Mouse (Mus musculus): ENCODE data around the gene Ifna4.
"Not testable (repeated sequence)": the region's sequence is repeated elsewhere in the genome, so short reads cannot be mapped to it uniquely, and the experiment has no call there.

Gene Ifna4

DNA sequence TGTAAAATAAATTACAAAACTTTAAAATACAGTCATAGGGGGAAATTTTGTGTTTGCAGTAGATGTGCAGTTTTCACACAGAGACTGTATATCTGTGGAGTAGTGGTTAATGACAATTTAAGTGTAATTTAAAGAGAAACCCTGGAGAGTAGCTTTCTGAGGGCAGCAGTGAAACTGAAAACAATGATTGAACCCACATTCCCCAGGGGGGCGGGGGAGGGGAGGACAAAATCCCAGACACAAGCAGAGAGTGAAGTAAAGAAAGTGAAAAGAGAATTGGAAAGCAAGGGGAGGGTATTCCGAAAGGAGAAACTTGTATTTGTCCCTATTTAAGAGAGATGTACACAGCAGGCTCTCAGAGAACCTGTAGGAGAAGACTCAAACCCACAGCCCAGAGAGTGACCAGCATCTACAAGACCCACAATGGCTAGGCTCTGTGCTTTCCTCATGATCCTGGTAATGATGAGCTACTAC lies at the start of gene Ifna4:
Gene Ifna4, plus strand, starts transcription at position 424 of the 474 bp plus-strand sequence.
- peak; percentile 24 to 44 for DNase-seq

DNA sequence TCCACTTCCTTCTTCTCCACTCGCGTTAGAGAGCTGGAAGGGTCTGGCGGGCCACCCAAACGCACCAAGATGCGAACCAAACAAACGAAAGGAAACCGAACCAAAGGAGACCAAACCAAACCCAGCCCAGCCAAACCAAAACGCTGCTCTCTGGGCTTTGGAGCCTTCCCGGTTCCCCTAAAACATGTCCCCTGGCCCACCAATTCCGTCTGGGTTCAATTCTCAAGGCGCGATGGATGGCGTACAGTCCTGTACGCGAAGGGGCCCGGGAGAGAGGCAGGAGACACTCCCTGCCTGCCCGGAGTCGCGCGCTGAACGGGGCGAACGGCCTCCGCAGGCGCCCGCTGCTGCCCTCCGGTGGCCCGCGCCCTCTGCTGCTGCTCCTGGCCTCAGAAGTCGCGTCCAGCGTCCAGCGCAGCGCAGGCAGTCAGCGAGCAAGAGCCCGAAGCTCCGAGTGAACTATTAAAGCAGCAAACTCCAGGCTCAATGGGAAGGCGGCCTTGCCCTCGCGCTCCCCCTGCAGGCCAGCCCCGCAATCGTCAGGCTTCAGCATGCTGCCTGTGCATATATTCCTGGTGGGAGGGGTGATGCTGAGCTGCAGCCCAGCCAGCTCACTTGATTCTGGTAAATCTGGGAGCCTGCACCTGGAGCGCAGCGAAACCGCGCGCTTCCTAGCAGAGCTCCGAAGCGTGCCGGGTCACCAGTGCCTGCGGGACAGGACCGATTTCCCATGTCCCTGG lies 47.6 kb upstream of the Ifna4 start, which contains the start of gene Gm13275:
Gene Gm13275, plus strand, starts transcription at position 552 of the 740 bp plus-strand sequence.
- peak; percentile 78 to 85 for DNase-seq

DNA sequence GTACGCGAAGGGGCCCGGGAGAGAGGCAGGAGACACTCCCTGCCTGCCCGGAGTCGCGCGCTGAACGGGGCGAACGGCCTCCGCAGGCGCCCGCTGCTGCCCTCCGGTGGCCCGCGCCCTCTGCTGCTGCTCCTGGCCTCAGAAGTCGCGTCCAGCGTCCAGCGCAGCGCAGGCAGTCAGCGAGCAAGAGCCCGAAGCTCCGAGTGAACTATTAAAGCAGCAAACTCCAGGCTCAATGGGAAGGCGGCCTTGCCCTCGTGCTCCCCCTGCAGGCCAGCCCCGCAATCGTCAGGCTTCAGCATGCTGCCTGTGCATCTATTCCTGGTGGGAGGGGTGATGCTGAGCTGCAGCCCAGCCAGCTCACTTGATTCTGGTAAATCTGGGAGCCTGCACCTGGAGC lies 44.6 kb upstream of the Ifna4 start, which contains the start of gene Gm13279:
Gene Gm13279, plus strand, starts transcription at position 301 of the 400 bp plus-strand sequence.
- DNase-seq, result not testable (repeated sequence)

DNA sequence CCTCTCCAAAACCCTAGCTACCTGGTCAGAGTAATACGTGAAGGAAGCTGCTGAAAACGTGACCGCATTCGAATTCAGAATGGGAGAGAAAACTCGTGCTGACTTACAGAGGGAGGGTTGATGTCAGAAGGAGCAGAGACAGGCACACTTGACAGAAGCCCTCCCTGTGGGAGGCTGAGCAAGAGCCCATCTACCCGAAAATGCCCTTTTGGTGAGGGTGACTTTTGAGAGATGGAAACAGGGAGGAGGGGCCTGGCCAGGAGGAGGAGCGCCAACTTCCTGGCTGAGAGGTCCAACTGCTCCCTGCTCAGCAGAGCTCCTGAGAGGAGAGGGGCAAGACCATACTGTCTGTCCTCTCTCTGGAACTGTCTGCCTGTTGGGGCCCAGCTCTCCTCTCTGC lies 42.3 kb upstream of the Ifna4 start, which contains the start of gene Gm13285:
Gene Gm13285, plus strand, starts transcription at position 301 of the 400 bp plus-strand sequence.
- not testable (repeated sequence) for DNase-seq

DNA sequence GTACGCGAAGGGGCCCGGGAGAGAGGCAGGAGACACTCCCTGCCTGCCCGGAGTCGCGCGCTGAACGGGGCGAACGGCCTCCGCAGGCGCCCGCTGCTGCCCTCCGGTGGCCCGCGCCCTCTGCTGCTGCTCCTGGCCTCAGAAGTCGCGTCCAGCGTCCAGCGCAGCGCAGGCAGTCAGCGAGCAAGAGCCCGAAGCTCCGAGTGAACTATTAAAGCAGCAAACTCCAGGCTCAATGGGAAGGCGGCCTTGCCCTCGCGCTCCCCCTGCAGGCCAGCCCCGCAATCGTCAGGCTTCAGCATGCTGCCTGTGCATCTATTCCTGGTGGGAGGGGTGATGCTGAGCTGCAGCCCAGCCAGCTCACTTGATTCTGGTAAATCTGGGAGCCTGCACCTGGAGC lies 38.7 kb upstream of the Ifna4 start, which contains the start of gene Gm13287:
Gene Gm13287, plus strand, starts transcription at position 301 of the 400 bp plus-strand sequence.
- DNase-seq, result not testable (repeated sequence)

GRCm38 (mm10) chr4:88805231-88805630 lies 36.4 kb upstream of the Ifna4 start, which contains the start of gene Gm13288:
TSS of gene Gm13288 (plus strand) at chr4:88805531.
- DNase-seq, result not testable (repeated sequence)

DNA sequence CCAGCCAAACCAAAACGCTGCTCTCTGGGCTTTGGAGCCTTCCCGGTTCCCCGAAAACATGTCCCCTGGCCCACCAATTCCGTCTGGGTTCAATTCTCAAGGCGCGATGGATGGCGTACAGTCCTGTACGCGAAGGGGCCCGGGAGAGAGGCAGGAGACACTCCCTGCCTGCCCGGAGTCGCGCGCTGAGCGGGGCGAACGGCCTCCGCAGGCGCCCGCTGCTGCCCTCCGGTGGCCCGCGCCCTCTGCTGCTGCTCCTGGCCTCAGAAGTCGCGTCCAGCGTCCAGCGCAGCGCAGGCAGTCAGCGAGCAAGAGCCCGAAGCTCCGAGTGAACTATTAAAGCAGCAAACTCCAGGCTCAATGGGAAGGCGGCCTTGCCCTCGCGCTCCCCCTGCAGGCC lies 35.9 kb upstream of the Ifna4 start:
- DNase-seq, result peak; percentile 15 to 29

DNA sequence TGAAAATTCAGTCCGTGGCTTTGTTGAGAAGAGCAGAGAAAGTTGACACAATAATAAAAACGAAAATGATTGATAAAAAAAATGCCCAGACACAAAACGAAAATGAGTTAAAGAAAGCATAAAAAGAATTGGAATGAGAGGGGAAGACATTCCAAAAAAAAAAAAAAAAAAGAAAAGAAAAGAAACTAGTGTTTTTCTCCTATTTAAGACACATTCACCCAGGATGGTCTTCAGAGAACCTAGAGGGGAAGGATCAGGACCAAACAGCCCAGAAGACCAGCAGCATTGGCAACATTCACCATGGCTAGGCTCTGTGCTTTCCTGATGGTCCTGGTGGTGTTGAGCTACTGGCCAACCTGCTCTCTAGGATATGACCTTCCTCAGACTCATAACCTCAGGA lies 25.7 kb upstream of the Ifna4 start, which contains the start of gene Ifna7:
Gene Ifna7, plus strand, starts transcription at position 301 of the 400 bp plus-strand sequence.
- DNase-seq, result no peak

- no peak for DNase-seq
Observed at GRCm38 (mm10) chr4:88819659-88820058, 22.0 kb upstream of the Ifna4 start, which contains the start of gene Ifna11. TSS of gene Ifna11 (plus strand) at chr4:88819959.

DNA sequence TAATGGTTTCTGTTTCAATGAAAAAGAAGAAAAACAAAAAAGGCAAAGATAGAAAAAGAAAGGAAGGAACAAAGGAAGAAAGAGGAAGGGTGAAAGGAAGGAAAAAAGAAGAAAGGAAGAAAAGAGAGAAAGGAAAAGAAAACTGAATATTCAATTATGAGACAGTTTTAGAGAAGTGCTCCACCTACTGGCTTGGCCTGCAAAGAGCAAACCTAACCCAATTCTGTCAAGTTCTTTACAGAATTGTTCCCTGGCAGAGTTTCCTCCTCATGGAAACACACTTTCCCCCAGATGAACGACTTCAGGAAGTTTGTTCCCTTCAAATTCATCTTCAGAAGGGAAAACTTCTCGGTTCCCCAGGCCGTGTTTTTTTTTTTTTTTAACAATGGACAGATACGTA lies 18.7 kb upstream of the Ifna4 start:
- DNase-seq, result peak; percentile 32 to 33

DNA sequence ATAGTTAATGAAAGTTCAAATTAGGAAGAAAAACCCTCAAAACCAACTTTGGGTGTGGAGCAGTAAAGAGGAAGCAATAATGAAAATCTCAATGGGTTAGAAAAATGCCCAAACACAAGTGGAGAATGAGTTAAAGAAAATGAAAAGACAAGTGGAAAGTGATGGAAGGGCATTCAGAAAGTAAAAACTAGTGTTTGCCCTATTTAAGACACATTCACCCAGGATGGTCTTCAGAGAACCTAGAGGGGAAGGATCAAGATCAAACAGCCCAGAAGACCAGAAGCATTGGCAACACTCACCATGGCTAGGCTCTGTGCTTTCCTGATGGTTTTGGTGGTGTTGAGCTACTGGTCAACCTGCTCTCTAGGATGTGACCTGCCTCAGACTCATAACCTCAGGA lies 14.5 kb upstream of the Ifna4 start, which contains the start of gene Ifna6:
Gene Ifna6, plus strand, starts transcription at position 301 of the 400 bp plus-strand sequence.
- DNase-seq, result not testable (repeated sequence)

DNA sequence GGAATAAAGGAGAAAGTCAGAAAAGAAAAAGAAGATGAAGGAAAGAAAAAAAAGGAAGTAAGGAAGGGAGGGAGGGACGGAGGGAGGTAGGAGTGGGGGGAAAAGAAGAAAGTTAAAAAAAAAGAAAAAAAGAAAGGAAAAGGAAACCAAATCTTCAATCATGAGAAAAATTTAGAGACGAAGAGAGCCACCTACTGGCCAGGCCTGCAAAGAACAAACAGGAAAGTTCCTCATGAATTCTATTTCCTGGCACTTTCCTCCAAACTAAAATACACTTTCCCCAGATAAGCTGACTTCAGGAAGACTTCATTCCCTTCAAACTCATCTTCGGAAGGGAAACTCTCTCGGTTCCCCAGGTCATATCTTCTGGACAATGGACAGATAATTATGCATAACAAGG lies 11.1 kb upstream of the Ifna4 start:
- peak; percentile 46 to 59 for DNase-seq

DNA sequence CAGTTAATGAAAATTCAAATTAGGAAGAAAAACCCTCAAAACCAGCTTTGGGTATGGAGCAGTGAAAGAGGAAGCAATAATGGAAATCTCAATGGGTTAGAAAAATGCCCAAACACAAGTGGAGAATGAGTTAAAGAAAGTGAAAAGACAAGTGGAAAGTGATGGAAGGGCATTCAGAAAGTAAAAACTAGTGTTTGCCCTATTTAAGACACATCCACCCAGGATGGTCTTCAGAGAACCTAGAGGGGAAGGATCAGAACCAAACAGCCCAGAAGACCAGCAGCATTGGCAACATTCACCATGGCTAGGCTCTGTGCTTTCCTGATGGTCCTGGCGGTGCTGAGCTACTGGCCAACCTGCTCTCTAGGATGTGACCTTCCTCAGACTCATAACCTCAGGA lies 6.4 kb upstream of the Ifna4 start, which contains the start of gene Ifna5:
Gene Ifna5, plus strand, starts transcription at position 301 of the 400 bp plus-strand sequence.
- not testable (repeated sequence) for DNase-seq

DNA sequence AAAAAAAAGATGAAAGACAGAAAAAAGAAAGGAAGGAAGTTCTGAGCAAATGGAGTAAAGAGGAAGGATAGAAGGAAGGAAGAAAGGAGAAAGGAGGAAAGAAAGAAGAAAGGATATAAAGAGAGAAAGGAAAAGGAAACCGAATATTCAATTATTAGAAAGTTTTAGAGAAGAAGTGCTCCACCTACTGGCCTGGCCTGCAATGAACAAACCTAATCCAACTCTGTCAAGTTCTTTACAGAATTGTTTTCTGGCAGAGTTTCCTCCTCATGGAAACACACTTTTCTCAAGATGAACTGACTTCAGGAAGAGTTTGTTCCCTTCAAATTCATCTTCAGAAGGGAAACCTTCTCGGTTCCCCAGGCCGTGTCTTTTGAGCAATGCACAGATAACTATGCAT lies 2.8 kb upstream of the Ifna4 start:
- peak; percentile 42 to 53 for DNase-seq

DNA sequence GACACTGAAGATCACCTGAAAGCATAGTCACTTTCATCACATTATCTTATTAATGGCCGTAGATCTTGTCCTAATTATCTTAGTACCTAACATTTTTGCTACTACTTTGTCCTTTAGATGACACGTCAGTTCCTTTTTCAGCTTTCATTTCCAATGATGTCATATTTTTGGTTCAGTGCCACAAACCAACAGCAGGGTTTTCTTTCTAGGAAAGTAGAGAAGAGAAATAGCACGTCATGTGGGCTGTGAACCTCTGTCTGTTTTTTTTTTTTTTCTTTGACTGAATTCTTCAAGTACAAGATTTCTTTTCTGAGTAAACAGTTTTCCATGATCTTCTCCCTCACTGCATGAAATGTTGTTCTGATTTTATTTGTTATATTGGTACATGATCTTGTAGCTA lies 1.6 kb upstream of the Ifna4 start:
- DNase-seq, result no peak

GRCm38 (mm10) chr4:88845334-88845733 lies 3.7 kb downstream of the Ifna4 start:
- DNase-seq, result no peak

- DNase-seq, result no peak
Observed at GRCm38 (mm10) chr4:88849698-88850097, 8.0 kb downstream of the Ifna4 start, which contains the start of gene Ifna1. TSS of gene Ifna1 (plus strand) at chr4:88850087.

DNA sequence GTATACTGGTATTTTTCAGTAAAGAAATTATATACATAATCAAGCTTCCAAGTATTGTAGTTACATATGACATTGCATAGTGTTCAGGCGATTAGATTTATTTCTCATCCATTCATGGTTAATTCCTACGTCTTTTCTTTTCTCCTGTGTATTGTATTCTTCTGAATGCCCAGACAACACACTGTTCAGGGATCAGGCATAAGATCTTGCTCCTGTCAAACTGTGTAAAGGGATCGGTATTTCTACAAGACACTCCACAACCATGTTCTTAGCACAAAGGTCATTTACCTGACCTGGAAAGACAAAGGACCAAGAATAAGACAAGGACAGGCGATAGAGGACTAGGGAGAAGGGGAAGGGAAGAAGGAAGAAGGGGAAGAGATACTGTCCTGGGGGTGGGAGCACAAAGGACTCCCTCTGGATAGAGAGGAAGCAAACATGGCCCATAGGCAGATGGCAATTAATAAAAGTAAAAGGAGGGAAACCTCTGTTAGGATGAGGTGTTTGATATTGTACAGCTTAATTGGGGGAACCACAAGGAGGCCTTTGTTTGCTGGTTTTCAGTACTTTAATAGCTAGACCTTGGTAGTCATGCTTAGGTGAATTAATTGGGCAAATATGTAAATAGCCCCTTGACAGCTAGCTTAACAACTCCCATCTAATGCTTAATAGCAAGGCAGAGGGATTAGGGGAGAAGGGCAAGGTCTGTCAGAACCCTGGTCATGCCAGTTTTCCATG lies 9.5 kb downstream of the Ifna4 start:
- DNase-seq, result no peak

DNA sequence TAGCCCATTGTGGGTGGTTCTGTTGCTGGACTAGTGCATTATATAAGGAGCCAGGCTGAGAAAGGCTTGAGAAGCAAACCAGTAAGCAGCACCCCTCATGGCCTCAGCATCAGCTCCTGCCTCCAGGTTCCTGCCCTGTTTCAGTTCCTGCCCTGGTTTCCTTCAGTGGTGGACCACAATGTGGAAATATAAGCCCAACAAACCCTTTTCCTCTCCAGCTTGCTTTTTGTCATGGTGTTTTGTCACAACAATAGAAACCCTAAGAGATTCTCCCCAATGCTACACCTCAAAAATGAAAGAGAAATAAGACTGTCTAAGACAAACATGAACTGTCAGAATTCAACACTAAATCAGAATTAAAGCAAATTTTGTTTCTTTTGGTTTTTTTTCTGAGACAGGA lies 17.6 kb downstream of the Ifna4 start:
- no peak for DNase-seq

- DNase-seq, result no peak
Observed at GRCm38 (mm10) chr4:88863309-88863708, 21.6 kb downstream of the Ifna4 start.

- peak; percentile 73 to 75 for DNase-seq
Observed at GRCm38 (mm10) chr4:88864599-88864998, 22.9 kb downstream of the Ifna4 start.

DNA sequence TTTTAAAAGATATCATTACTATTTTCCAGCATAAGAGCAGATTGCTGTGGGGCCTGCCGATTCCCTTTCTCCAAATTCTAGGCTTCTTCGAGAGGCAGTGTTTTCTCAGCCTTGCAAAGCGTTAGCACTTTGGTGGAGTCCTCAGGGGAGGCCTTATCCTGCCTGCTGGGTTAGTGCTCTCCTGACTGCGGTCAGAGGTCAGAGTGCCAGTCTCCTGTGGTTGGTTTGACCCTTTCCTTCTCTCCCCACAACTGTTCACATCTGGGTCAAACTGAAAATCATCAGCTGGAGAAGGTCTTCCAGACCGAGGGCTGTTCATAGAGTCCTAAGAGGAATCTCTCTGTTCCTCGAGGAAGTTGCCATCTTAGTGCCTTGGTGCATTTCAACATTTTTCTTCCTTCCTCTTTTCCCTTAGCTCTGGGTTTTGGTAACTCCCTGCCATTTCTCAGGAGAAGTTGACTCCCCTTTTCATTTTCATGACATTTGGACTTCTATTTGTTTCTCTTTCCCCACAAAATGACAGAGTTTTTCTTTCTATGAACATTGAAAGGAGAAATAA lies 23.4 kb downstream of the Ifna4 start:
- peak; percentile 10 to 18 for DNase-seq
